Mouse (Mus musculus) ES-E14 (cell line): ENCODE results near the gene Sh3glb1. TPM values are rescaled to one million over a fixed set of nuclear protein-coding genes. Genes with fewer than 3 reads are reported as not detected.

Source experiments
- DNase-seq: peaks from one replicate; pipeline ENCODE4 v3.0.0-alpha.2; 2013; ENCODE audit warnings: low read depth, low spot score
- H3K27ac ChIP-seq: 2 replicates; pipeline ENCODE4 v1.5.1; 2012; ENCODE audit warnings: low read depth, mild to moderate bottlenecking, low read length, moderate library complexity, mixed read lengths; ENCODE audit not compliant: poor library complexity, insufficient read depth, severe bottlenecking
- H3K36me3 ChIP-seq: 2 replicates; pipeline ENCODE4 v1.6.1; 2012; ENCODE audit warnings: mild to moderate bottlenecking, low read length, moderate library complexity, mixed read lengths; ENCODE audit not compliant: control insufficient read depth, poor library complexity, insufficient read depth, severe bottlenecking
- H3K4me1 ChIP-seq, 2 experiments: fragments of 150-350 bp in 1 of 2; sonication (generic) in 1 of 2; 2 replicates each; pipeline ENCODE4 v1.6.1; 2012; ENCODE audit warnings: low read length in 2 of 2, mild to moderate bottlenecking in 1 of 2, mixed read lengths in 1 of 2; ENCODE audit not compliant: control insufficient read depth in 2 of 2, insufficient read depth in 2 of 2, poor library complexity in 1 of 2
- H3K4me3 ChIP-seq, 2 experiments: fragments of 150-350 bp in 1 of 2; sonication (generic) in 1 of 2; 2 replicates each; pipeline ENCODE4 v1.5.1; 2012; ENCODE audit warnings: low read length in 2 of 2, low read depth in 1 of 2, mild to moderate bottlenecking in 1 of 2, mixed read lengths in 1 of 2; ENCODE audit not compliant: insufficient read depth in 1 of 2, poor library complexity in 1 of 2, severe bottlenecking in 1 of 2
- H3K9ac ChIP-seq: 2 replicates; pipeline ENCODE4 v1.6.1; 2012; ENCODE audit warnings: low read depth, mild to moderate bottlenecking, low read length, mixed read lengths; ENCODE audit not compliant: poor library complexity, insufficient read depth, severe bottlenecking
- H3K9me3 ChIP-seq: fragments of 150-350 bp; sonication (generic); 2 replicates; pipeline ENCODE4 v1.6.1; 2012; ENCODE audit warnings: low read depth, mild to moderate bottlenecking, low read length; ENCODE audit not compliant: control insufficient read depth, insufficient read depth
- CHD2 ChIP-seq: IDR thresholded peaks from 2 replicates; pipeline ENCODE4 v1.6.1; 2014; ENCODE audit warnings: mild to moderate bottlenecking, low read depth, low read length, inconsistent platforms
- HCFC1 ChIP-seq: IDR thresholded peaks from 2 replicates; pipeline ENCODE4 v1.6.1; 2012; ENCODE audit warnings: low read length, inconsistent platforms, borderline replicate concordance; ENCODE audit not compliant: insufficient read depth
- MAFK ChIP-seq: IDR thresholded peaks from 2 replicates; pipeline ENCODE4 v1.6.1; 2014; ENCODE audit warnings: mild to moderate bottlenecking, low read depth, low read length, inconsistent platforms; ENCODE audit not compliant: insufficient read depth
- ZC3H11A ChIP-seq: IDR thresholded peaks from 2 replicates; pipeline ENCODE4 v1.6.1; 2012; ENCODE audit warnings: low read depth, mild to moderate bottlenecking, inconsistent platforms, low read length, borderline replicate concordance
- ZNF384 ChIP-seq: IDR thresholded peaks from 2 replicates; pipeline ENCODE4 v1.6.1; 2012; ENCODE audit warnings: low read depth, low read length, inconsistent platforms
- in situ Hi-C, 2 experiments: fragments of 600-800 bp; cut with MboI; formaldehyde crosslinking; loops; one replicate each; pipeline ENCODE4 v1.15.1; 2025; ENCODE audit warnings: low sequenced_read_pairs in 2 of 2, inconsistent platforms in 1 of 2; ENCODE audit not compliant: unreplicated experiment in 2 of 2
- total RNA-seq: library from RNA; depleted of rRNA; stranded (reverse); fragments of 300-350 nt; gene quantifications from 2 replicates; pipeline ENCODE4 v1.2.3, GENCODE M21; 2012

The Sh3glb1 gene
- total RNA-seq, 1 experiment, result 36.2 TPM

- TF ChIP-seq HCFC1 (no peak), MAFK (no peak), ZC3H11A (no peak), ZNF384 (no peak), CHD2 (no peak)
- DNase-seq, result peak; percentile 12
- Histone ChIP-seq H3K4me3 (peak overlapping the region; percentile 97 to 99), H3K9me3 (no peaks in the 10 kb centered on the region), H3K36me3 (no peaks in the 10 kb centered on the region; the same call in 1 of the 2 replicates), H3K4me1 (0 out of 4 replicates have a peak, but pooled peaks cover 0 to 2% of the 10 kb centered on the region in 2 experiments), H3K27ac (peak overlapping the region; percentile 99), H3K9ac (peak overlapping the region; percentile 96)
- in situ Hi-C loops, result no loop called here
These were observed 841 bp downstream of the Sh3glb1 start for GRCm38 (mm10) chr3:144719088-144719900.

GRCm38 (mm10) chr3:144718706-144719087, 1.4 kb downstream of the Sh3glb1 start:
- in situ Hi-C loops, result no loop called here
- peak overlapping the region; percentile 97 to 99; a peak in 3 of 4 replicates for H3K4me3 ChIP-seq
- H3K9me3 ChIP-seq, result no peaks in the 10 kb centered on the region
- TF ChIP-seq CHD2 (no peak), HCFC1 (no peak), ZC3H11A (no peak), MAFK (no peak)
- H3K4me1 ChIP-seq, result 0 out of 4 replicates have a peak, but pooled peaks cover 0 to 2% of the 10 kb centered on the region in 2 experiments
- H3K36me3 ChIP-seq, result no peaks in the 10 kb centered on the region; the same call in 1 of the 2 replicates
- DNase-seq, result no peak
- H3K9ac ChIP-seq, result no peak overlapping the region; the same call in 1 of the 2 replicates
- no peak overlapping the region for H3K27ac ChIP-seq

GRCm38 (mm10) chr3:144717835-144718234, 2.3 kb downstream of the Sh3glb1 start:
- in situ Hi-C loops, result no loop called here
- TF ChIP-seq ZC3H11A, result no peak
- DNase-seq, result no peak
- no peaks in the 10 kb centered on the region; the same call in 1 of the 2 replicates for H3K36me3 ChIP-seq
- no peak overlapping the region for H3K9ac ChIP-seq
- 0 out of 4 replicates have a peak, but pooled peaks cover 0 to 2% of the 10 kb centered on the region in 2 experiments for H3K4me1 ChIP-seq
- no peak overlapping the region for H3K4me3 ChIP-seq
- no peaks in the 10 kb centered on the region for H3K9me3 ChIP-seq
- no peak overlapping the region for H3K27ac ChIP-seq

GRCm38 (mm10) chr3:144717121-144717520, 3.0 kb downstream of the Sh3glb1 start:
- no peak overlapping the region for H3K27ac ChIP-seq
- no peak for TF ChIP-seq HCFC1
- no peak for TF ChIP-seq ZC3H11A
- no peak for TF ChIP-seq CHD2
- no peak for TF ChIP-seq ZNF384
- TF ChIP-seq MAFK, result no peak
- H3K4me3 ChIP-seq, result no peak overlapping the region
- H3K4me1 ChIP-seq, result 0 out of 4 replicates have a peak, but pooled peaks cover 0 to 2% of the 10 kb centered on the region in 2 experiments
- no peak for DNase-seq
- no peaks in the 10 kb centered on the region for H3K9me3 ChIP-seq
- no peaks in the 10 kb centered on the region; the same call in 1 of the 2 replicates for H3K36me3 ChIP-seq
- H3K9ac ChIP-seq, result no peak overlapping the region
- in situ Hi-C loops, result no loop called here
